Mouse (Mus musculus): ENCODE results near the gene Smco4.

DNA sequence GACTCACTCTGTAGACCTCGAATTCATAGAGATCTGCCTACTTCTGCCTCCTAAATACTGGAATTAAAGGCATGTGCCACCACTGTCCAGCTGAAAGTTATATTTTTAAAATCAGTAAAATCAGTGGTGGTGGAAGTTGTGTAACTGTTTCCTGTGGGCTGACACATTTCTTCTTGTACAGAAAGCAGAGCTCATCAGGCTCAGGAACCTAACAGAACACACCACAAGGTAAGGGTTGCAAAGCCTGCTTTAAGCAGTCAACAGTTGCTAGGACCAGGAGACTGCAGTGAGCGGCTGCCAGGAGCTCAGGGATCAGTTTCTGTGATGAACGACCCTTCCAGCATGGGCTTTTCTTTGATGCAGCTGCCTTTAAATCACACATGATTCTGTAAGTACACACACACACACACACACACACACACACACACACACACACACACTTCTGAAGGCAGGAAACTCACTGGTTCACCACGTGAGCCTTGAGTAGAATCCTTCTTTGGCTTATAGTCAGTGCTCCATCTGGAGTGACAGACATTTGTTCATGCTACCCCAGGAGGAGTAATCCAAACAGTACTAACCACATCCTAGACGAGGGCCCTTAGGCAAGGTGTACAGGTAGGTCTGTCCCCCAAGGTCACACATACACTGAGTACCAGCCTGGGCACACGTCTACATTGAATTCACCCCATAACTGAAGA lies 94.1 kb downstream of the Smco4 start:
- TF ChIP-seq CTCF (conservative IDR thresholded peaks at IDR 0.05; ENCODE audit: insufficient read depth, insufficient read length, low read depth, low read length) (no peak), POLR2A (IDR thresholded peaks at IDR 0.05; ENCODE audit: low read depth, low read length) (no peak)
